Mouse (Mus musculus): Measurements from ENCODE around the gene Mat2b.
"Not testable (repeated sequence)": the region's sequence is repeated elsewhere in the genome, so short reads cannot be mapped to it uniquely, and the experiment has no call there.

The Mat2b gene

DNA sequence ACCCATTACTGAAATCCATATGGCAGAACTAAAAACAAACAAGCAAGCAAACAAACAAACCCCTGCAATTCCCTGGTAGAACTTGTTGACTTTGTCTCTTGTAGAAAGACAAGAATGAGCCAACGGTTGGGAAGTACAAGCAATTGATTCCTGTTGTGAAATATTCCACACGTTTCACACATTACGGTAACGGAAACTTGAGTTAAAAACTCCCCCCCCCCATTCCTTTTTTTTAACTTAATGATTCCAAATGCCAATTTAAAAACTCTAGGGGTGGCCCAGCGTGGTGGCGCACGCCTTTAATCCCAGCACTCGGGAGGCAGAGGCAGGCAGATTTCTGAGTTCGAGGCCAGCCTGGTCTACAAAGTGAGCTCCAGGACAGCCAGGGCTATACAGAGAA lies at the start of gene Mat2b:
Mat2b (minus strand) TSS at position 101 of the 400 bp plus-strand sequence.
- no peak for DNase-seq (ENCODE audit: low spot score)

DNA sequence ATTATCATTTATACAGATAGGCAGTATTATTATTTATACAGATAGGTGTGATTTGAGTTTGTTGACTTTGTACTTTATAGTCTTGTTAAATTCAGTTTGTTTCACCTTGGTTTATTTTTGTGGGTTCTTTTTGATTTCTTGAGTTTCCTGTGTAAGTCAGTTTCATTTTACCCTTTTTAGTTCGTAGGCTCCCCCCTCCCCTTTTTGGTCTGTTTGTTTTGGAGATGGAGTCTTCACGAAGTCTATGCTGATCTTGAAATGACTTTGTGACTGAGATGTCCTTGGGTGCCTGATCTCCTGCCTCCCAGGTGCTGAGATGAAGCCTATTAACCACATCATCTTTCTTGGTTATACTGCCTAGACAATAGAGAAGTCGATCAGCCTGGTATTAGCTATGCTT lies 49.3 kb upstream of the Mat2b start:
- DNase-seq (ENCODE audit: low spot score) = no peak

GRCm38 (mm10) chr11:40741605-40742262 lies 46.7 kb upstream of the Mat2b start:
- DNase-seq (ENCODE audit: low spot score) = no peak

GRCm38 (mm10) chr11:40737369-40737768 lies 42.4 kb upstream of the Mat2b start:
- DNase-seq (ENCODE audit: low spot score) = no peak

GRCm38 (mm10) chr11:40734251-40734752 lies 39.3 kb upstream of the Mat2b start:
- no peak for DNase-seq (ENCODE audit: low spot score)

GRCm38 (mm10) chr11:40733339-40734174 lies 38.6 kb upstream of the Mat2b start, which contains the start of the genes Hmmr and Nudcd2:
Hmmr (minus strand) TSS chr11:40733422.
Nudcd2 (plus strand) TSS chr11:40733667.
- DNase-seq (ENCODE audit: low spot score) = peak; percentile 85

DNA sequence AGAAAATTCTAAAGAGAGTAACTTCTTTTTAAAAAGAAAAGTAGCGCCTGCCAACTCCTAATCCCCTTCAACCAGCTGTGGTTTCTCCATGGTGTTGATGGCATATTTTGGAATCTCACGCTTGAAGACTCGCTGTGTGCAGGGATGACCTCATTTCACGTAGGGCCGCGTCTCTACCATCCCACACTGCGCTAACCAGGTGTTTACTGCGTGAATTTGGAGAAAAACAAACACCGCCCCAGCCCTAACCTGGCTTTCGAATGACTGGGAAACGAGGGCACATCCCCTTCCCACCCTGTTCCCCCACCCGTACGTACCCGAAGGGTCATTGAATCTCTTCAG lies 38.0 kb upstream of the Mat2b start:
- DNase-seq (ENCODE audit: low spot score) = no peak

GRCm38 (mm10) chr11:40718324-40718723 lies 23.3 kb upstream of the Mat2b start:
- no peak for DNase-seq (ENCODE audit: low spot score)

- no peak for DNase-seq (ENCODE audit: low spot score)
Measured at GRCm38 (mm10) chr11:40715524-40715923, 20.5 kb upstream of the Mat2b start.

GRCm38 (mm10) chr11:40713858-40714257 lies 18.9 kb upstream of the Mat2b start:
- DNase-seq (ENCODE audit: low spot score) = peak; percentile 14

DNA sequence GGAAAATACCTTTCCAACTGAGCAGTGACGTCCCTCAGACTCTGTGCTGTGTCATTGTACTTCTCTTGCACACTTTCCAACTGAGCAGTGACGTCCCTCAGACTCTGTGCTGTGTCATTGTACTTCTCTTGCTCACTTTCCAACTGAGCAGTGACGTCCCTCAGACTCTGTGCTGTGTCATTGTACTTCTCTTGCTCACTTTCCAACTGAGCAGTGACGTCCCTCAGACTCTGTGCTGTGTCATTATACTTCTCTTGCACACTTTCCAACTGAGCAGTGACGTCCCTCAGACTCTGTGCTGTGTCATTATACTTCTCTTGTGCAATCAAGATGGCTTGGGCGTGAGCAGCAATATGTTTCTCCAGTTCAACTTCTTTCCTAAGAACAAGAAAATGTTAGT lies 14.9 kb upstream of the Mat2b start:
- DNase-seq (ENCODE audit: low spot score) = not testable (repeated sequence)

GRCm38 (mm10) chr11:40694311-40695087 lies 504 bp downstream of the Mat2b start:
- peak; percentile 56 for DNase-seq (ENCODE audit: low spot score)

DNA sequence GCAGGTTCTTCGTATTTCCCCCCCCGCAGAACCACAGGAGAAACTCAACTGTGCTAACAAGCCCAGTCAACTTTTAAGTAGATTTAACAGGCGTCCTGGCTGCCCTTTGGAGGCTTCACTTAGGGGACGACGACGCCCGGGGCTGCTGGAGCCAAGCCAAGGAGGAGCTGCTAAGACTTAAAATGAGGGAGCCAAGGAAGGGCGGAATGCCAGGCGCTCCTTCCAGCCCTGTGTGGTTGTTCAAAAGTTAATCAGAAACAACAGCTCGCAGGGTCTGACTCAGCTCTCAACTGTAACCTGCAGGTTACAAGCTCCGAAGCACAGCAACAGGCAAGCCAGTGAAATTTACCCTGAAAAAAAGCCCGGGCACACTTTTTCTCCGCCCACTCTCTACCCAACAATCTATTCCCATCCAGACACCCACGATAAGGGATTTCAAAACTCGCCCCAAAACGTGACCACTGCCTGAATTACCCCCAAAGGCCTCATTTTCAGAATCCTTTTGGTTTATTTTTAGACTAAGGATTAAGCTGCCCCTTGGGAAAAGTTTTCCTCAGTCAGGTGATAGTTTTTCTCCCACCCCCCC lies 1.5 kb downstream of the Mat2b start:
- DNase-seq (ENCODE audit: low spot score) = peak; percentile 72

DNA sequence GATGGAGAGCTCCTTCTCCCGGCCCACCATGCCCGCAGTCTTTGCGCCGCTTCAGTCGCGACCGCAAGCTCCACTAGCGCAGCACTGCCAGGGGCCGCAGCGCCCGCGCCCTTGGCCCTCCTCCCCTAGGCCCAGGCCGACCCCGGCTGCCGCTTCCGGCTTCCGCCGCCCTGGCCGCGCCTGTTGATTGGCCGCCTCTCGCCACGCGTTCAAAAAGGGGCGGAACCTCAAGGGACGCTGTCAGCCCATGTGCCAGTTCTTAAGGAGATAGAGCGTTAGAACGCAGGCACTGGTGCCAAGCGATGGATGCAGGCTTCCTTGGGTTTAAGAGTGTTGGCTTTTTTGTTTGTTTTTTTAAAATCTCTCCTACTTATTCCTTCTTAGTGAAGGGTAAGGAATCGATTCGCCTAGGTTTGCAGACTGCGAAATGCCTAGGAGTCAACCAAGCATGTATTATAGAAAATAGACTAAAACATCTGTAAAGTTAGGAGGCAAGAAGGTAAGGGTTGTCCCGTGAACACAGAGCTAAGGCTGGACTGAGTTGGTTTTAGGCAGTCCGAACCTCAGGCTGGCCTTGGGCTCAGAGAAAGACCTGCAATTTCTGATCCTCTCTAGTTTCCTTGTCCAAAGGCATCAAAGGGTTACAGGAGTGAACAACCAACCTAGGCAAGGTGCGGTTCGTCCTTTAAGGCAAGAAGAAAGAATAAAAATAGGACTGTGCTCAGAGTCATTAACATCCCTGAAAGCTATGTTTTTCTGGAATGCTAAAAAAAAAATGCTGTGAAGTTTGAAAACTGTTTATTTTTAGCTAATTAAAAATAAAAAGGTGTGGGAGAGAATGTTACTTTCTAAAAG lies 2.3 kb downstream of the Mat2b start:
- peak; percentile 95 for DNase-seq (ENCODE audit: low spot score)

- DNase-seq (ENCODE audit: low spot score) = no peak
Measured at GRCm38 (mm10) chr11:40692101-40692509, 2.9 kb downstream of the Mat2b start.

- no peak for DNase-seq (ENCODE audit: low spot score)
Measured at GRCm38 (mm10) chr11:40690444-40691127, 4.4 kb downstream of the Mat2b start.

DNA sequence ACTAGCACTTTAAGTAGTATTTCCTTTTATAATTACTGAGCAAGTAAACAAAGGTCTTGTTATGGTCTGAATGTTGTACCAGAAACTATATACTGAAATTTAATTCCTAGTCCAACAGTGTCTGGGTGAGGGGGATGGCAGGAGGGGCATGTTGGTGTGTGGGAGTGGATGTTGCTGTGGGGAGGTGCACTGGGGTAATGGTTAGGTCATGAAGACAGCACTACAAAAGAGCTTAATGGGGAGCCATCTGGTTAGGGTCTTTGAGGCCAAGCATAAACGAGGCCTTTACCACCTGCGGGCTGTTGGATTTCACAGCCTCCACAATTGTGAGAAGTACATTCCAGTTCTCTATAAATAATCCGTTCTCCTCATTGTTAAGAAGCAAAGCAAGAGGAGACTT lies 11.7 kb downstream of the Mat2b start:
- DNase-seq (ENCODE audit: low spot score) = no peak

- no peak for DNase-seq (ENCODE audit: low spot score)
Measured at GRCm38 (mm10) chr11:40682456-40682855, 12.5 kb downstream of the Mat2b start.

DNA sequence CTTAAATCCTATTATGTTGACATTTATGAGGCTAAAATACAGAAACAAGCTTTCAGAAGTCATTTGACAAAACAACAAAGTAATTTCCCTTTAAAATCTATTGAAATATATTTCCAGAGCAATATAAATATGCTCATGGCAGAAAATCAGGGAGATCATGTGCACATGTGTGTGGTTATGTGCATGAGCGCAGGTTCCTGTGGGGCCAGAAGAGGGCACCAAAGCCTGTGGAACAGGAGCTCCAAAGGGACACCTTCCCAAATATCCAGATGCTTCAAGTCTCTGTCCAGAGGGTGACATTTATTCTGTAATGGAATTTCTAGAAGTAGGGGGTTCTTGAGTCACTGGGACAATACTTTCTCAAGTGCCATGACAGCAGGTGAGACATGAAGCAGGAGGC lies 17.8 kb downstream of the Mat2b start:
- no peak for DNase-seq (ENCODE audit: low spot score)

DNA sequence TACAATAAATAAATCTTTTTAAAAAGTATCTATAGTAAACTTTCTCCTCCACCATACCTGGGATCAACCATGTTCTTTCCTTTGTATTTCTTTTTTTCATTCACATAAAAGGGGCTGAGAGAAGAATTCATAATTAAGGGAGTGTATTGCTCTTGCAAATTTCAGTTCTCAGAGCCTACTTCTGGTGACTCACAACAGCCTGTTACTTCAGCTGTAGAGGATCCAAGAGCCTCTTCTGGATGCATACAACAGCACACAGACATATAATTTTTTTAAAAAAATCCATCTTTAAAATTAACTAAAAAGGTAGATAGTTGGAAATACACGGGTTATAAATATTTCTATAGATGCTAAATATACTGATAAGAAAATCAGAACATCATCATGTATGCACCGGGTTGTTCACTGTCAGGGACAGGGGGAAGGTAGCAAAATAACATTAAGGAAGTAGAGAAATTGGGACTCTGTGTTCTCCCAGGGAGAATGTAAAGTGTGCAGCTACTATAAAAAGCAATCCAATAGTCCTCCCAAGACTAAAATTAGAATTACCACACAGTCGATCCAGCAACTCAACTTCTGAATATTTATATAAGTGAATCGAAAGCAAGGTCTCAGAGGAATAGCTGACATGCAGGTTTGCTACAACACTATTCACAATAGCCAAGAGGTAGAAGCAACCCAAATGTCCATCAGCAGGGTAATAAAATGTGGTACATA lies 19.8 kb downstream of the Mat2b start:
- no peak for DNase-seq (ENCODE audit: low spot score)
